Mouse (Mus musculus): ENCODE data around the gene Gatad2a.

The Gatad2a gene

DNA sequence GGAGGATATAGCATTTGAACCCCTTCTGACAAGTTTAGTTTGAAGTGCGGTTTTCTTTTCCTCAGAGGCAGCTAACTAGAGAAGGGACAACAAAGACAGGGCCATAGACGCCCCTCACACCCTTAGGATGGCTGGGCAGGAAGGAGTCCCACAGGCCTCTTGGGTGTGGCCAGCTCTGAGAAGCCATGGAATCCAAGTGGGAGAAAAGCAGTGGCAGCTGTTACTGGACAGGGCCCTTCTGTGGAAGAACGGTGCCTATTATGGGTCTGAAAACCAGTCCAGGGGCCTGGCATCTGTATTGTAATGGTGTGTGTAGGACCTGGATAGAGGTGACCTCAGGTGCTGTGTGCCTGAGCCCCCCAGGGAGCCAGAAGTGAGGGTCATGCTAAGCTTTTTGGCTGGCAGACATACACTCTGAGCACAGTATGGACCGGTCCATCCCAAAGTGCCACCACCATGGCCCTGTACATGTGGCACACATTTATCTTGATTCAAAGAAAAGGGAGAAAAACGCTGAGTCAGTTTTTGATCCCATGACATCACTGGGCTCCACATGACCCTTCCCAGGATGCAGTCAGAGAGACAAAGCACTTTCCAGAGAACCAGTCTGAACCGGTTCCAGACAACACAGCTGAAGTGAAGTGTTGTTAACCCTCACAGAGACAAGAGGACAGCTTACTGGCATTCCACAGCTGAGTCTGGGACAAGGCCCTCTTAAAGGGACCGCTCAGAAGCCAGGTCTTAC, 60.0 kb downstream of the Gatad2a start:
- in situ Hi-C loops (cut with MboI) = no loop called here

DNA sequence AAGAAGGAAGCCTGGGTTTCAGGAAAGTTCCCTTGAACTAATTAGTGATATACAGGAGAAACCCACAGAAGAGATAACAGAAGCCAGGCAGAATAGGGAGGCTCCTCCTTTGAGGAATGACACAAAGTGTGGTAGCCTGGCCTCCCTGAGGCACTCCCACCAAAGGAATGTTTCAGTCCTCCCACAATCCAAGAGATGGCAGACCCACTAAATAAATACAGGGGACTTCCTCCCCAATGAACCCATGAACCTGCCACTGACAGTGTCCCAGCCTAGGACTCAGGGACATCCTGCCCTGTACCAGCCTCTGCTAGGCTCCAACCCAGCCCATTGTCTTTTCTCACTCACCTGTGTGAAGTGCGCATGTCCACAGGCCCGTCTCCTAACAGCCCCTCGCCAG, 60.8 kb downstream of the Gatad2a start:
- in situ Hi-C loops (cut with MboI) = no loop called here

GRCm38 (mm10) chr8:69934582-69934981, 61.6 kb downstream of the Gatad2a start:
- in situ Hi-C loops (cut with MboI) = no loop called here

GRCm38 (mm10) chr8:69933811-69934210, 62.4 kb downstream of the Gatad2a start:
- in situ Hi-C loops (cut with MboI) = no loop called here

DNA sequence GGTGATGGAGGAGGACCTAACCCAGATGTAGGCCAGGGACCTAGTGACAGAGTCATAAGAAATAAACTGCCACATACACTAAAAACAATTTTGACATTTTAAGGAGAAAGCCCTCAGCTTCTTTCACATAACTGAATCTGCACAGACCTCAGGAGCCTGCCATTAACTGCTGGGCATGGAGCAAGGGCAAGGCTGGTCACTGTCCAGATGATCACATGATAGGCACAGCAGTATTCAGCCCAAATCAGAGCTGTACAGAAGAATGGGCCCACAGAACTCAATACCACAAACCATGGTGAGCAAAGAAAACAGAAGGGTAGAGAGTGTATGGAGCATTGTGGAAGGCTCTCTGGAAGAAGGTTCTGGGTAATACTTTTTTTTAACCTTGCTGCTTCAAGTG, 69.3 kb downstream of the Gatad2a start:
- in situ Hi-C loops (cut with MboI) = loop anchor here (10.0 kb wide), 1 partner anchor 238 kb away; no protein-coding TSS in a partner anchor

DNA sequence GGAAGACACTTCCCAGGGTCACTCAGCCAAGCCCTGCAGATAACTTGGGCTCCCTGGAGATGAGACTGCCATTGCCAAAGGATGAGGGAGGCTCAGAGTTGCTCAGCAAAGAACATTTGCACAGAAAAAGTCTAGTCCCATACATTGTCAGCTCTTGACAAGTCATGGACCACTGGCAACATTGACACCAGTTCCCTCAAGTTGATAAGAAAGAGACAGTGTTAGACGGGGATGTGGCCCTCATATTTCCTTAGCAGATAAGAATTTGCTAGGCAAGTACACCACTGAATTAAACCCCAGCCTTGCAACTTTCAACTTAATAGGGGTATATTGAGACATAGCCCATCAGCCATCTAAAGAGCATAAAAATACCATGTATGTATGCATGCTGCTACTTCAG, 72.2 kb downstream of the Gatad2a start:
- in situ Hi-C loops (cut with MboI) = loop anchor here (10.0 kb wide), 1 partner anchor 241 kb away; no protein-coding TSS in a partner anchor

DNA sequence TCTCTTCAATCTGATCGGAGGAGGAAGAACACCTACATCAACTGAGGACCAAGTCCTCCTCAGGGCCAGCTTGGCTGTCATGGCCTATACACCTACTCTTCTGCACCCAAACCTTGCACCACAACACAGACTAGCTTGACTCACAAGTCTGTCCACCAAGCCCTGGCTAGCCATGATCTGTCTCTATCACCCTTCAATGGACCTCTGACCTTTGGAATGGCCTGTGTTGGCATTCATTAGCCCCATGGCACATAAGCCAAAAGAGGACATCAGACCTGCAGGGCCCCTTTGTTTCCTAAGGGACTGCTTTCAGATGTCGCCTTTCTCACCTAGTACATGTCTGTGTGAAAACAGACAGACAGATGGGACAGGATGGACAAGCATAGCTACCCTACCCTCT, 75.0 kb downstream of the Gatad2a start:
- in situ Hi-C loops (cut with MboI) = loop anchor here (10.0 kb wide), 1 partner anchor 244 kb away; no protein-coding TSS in a partner anchor

- in situ Hi-C loops (cut with MboI) = loop anchor here (10.0 kb wide), 1 partner anchor 245 kb away; no protein-coding TSS in a partner anchor
Measured at GRCm38 (mm10) chr8:69919876-69920662, 76.1 kb downstream of the Gatad2a start.

DNA sequence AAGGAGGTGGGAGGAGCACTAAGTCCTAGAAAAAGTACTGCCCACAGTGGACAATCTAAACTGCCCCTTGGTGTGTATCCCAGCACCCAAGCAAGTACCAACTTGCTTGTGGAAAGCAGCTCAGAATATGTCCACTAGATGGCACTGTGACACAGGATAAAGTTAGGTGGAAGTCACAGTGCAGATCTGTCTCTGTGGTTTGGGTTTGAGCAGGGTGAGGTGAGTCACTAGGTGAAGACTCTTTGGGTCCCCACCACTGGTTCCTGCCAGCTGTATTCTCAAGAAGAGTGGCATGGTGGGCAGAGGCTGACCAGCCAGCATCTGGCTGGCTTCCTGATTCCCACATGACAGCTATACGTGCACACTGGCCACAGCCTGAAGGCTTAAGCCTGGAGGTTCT, 77.2 kb downstream of the Gatad2a start:
- in situ Hi-C loops (cut with MboI) = no loop called here

GRCm38 (mm10) chr8:69918506-69918905, 77.7 kb downstream of the Gatad2a start:
- in situ Hi-C loops (cut with MboI) = no loop called here

- in situ Hi-C loops (cut with MboI) = no loop called here
Measured at GRCm38 (mm10) chr8:69915748-69916147, 80.4 kb downstream of the Gatad2a start.

DNA sequence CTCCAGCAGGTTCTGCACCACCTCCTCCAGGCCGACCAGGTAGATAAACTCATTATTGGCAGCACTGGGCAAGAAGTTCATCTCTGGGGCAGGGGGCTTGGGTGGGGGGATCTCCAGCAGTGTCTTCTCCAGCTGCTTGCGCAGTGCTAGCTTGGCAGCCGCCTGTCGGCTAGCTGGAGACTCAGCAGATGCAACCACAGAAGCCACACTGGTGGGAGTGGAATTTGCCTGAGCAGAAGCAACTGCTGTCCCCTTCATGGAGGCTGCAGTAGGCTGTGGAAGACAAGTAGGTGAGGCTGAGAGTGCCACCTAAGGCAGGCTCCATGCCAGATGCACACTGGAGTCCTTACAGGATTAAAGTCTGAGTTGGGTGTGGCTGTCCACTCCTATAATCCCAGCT, 81.7 kb downstream of the Gatad2a start:
- in situ Hi-C loops (cut with MboI) = no loop called here

- in situ Hi-C loops (cut with MboI) = no loop called here
Measured at GRCm38 (mm10) chr8:69912478-69913074, 83.6 kb downstream of the Gatad2a start.

GRCm38 (mm10) chr8:69911917-69912316, 84.3 kb downstream of the Gatad2a start:
- in situ Hi-C loops (cut with MboI) = no loop called here

GRCm38 (mm10) chr8:69907106-69907505, 89.1 kb downstream of the Gatad2a start:
- in situ Hi-C loops (cut with MboI) = no loop called here

- in situ Hi-C loops (cut with MboI) = no loop called here
Measured at GRCm38 (mm10) chr8:69906260-69906659, 89.9 kb downstream of the Gatad2a start.

GRCm38 (mm10) chr8:69904096-69904495, 92.1 kb downstream of the Gatad2a start:
- in situ Hi-C loops (cut with MboI) = no loop called here

DNA sequence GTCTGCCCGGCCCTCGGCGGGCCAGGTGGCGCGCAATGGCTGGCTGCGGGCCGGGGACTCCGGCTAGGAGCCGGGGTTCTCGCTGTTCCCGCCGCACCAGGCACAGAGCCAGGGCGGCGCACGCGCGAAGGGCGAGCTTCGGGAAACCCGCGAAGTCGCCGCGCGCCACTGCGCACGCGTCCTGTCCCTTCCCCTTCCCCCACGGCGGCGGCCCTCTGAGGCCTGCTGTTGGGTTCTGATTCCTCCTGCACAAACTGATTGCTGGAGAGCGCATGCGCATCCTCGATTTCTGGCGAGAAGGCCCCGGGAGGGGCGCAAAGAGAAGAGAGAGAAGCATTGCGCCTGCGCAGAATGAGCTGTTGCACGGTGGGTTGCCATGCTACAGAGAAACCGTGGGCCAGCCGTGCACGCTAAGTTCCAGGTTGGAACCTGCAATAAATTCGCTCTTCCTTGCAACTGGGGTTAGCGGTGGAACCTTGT, 93.1 kb downstream of the Gatad2a start:
- in situ Hi-C loops (cut with MboI) = no loop called here

GRCm38 (mm10) chr8:69902163-69903062, 93.8 kb downstream of the Gatad2a start, which contains the start of the genes Tssk6, Ndufa13 and Yjefn3:
Tssk6 (plus strand) TSS chr8:69902184.
Ndufa13 (minus strand) TSS chr8:69902558.
Yjefn3 (minus strand) TSS chr8:69902712.
- in situ Hi-C loops (cut with MboI) = no loop called here

GRCm38 (mm10) chr8:69901484-69902162, 94.6 kb downstream of the Gatad2a start:
- in situ Hi-C loops (cut with MboI) = no loop called here
